Mouse (Mus musculus): ENCODE data around the gene Pofut1. TPM values are rescaled to one million over a fixed set of nuclear protein-coding genes. Genes with fewer than 3 reads are reported as not detected.

Gene Pofut1
- polyA plus RNA-seq, 1 experiment: 27.5 TPM

DNA sequence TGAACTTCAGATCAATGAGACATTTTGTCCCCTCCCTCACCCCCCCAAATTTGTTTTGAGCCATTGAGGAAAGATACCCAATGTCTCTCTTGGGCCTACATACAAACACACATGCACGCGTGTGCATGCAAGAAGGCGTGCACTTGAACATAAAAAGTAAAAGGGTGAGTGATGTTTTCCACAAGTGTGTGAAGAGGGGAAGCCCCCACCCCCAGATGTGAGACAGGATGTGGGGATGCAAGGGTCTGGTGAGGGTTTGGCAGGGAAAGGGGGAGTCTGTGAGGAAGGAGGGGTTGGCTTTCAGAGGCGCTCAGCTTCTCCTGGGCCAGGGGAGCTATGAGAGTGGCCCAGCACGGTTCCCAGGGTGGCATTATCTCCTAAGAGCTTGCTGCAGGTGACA lies 37.0 kb downstream of the Pofut1 start:
- no peak overlapping the region for H3K27ac ChIP-seq (ENCODE audit: insufficient read depth, low read depth, low read length)
- H3K4me3 ChIP-seq (ENCODE audit: insufficient read depth, low read length): no peak overlapping the region
- H3K4me1 ChIP-seq (ENCODE audit: control insufficient read depth, insufficient read depth, low read length): peaks cover 5% of the 10 kb centered on the region; the same call in 1 of the 2 replicates
- TF ChIP-seq POLR2A (IDR thresholded peaks at IDR 0.05; ENCODE audit: borderline replicate concordance, low read depth, low read length) (no peak), CTCF (IDR thresholded peaks at IDR 0.05; ENCODE audit: low read depth, low read length) (no peak)

DNA sequence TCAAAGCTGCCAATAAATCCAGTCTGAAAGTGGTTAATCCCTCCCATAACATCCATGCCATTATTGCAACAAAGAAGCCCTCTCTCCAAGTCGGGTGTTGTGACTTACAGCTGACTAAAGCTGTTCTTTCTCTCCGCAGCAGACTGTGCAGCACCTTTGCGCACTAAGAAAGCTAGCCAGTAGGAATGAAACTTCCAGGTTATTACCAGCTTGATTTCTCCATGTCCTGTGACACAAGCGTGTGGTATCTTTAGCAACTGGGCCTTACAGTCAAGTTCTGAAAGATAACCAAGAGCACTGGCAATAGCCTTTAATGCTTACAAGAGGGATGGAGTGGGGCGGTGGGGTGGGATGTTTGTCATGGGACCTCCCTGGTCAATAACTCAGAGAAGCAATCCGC lies 42.6 kb downstream of the Pofut1 start:
- no peak overlapping the region for H3K4me3 ChIP-seq (ENCODE audit: insufficient read depth, low read length)
- TF ChIP-seq POLR2A (IDR thresholded peaks at IDR 0.05; ENCODE audit: borderline replicate concordance, low read depth, low read length) (no peak), CTCF (IDR thresholded peaks at IDR 0.05; ENCODE audit: low read depth, low read length) (no peak)
- H3K27ac ChIP-seq (ENCODE audit: insufficient read depth, low read depth, low read length): no peak overlapping the region
- H3K4me1 ChIP-seq (ENCODE audit: control insufficient read depth, insufficient read depth, low read length): peaks cover 3% of the 10 kb centered on the region

DNA sequence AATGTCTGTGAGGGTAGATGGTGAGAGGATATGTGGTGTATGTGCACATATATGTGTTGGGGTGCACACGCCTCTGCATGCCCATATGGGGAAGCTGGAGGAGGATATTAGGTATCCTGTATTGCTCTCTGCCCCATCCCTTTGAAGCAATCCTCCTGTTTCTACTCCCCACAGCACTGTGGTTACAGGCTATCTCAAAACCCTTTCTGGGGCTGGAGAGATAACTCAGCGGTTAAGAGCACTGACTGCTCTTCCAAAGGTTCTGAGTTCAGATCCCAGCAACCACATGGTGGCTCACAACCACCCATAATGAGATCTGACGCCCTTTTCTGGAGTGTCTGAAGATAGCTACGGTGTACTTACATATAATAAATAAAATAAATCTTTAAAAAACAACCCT lies 45.2 kb downstream of the Pofut1 start:
- TF ChIP-seq CTCF (IDR thresholded peaks at IDR 0.05; ENCODE audit: low read depth, low read length): no peak
- no peak for TF ChIP-seq POLR2A (IDR thresholded peaks at IDR 0.05; ENCODE audit: borderline replicate concordance, low read depth, low read length)

DNA sequence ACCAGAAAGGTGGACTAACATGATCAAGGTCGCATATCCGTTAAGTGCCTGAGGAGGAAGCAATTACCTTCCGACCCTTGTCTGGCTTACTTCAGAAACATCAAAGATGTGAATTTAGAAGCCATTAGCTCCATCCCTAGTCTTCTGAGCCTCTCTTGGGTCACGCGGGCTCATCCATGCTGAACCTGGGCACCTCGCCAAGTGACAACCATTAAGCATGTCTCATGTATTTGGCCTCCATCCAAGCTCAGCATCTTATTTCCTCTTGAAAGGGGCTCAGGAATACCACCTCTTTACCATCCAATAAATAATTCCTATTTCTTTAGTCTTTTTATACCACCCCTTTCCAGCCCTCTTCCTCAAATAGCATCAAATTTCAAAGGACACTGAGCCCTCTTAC lies 46.5 kb downstream of the Pofut1 start:
- TF ChIP-seq CTCF (IDR thresholded peaks at IDR 0.05; ENCODE audit: low read depth, low read length): no peak
- Histone ChIP-seq H3K4me3 (ENCODE audit: insufficient read depth, low read length) (no peak overlapping the region), H3K27ac (ENCODE audit: insufficient read depth, low read depth, low read length) (no peak overlapping the region), H3K4me1 (ENCODE audit: control insufficient read depth, insufficient read depth, low read length) (peaks cover 12% of the 10 kb centered on the region)

More for the DNA sequence above, 45.2 kb downstream of the Pofut1 start:
- no peak overlapping the region for H3K27ac ChIP-seq (ENCODE audit: insufficient read depth, low read depth, low read length)
- no peak overlapping the region for H3K4me3 ChIP-seq (ENCODE audit: insufficient read depth, low read length)
- H3K4me1 ChIP-seq (ENCODE audit: control insufficient read depth, insufficient read depth, low read length): peaks cover 3% of the 10 kb centered on the region

DNA sequence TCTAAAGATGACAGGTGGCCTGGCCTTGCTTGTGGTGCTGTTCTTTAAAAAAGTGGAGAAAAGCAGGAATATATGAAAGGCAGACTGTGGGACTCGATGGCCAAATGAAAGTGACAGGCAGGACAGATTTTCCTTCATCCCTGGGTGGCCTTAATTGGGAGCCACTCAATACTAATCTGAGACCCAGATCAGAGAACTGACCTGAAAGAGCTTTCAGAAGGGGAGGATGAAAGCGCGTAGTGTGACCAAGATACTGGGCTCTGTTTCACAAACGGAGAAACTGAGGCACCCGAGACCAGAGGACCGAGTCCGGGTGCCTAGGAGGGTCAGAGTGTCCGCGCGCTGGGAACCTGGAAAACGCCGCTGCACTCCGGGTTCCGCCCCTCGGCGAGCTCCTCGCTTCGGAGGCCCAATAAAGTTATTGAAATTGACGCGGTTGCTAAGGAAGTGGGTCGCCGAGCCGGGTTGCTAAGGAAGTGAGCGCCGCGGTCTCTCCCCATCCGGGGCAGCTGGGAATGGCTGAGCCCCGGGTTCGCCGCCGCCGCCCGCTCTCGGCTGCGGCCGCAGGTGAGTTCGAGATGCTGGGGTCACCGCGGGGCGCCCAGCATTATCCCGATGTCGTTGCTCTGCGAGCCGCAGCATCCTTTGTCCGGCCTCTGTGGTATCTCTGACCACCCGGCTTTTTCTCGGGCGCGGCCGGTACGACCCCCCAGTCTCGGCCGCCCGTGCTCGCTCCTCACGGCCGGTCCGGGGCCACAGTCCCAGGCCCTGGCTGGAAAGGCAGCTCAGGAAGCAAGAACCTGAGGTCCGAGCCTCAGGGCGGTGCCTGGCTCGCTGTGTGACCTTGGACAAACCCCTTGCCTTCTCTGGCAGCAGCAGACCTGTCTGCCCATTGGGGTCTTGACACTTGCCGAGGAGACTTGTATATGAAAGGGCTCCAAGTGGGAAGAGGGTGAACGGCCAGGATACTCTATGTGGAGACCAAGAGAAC lies 49.9 kb downstream of the Pofut1 start, which contains the start of gene Kif3b:
Gene Kif3b, plus strand, starts transcription at position 476 of the 991 bp plus-strand sequence.
- no peak for TF ChIP-seq POLR2A (IDR thresholded peaks at IDR 0.05; ENCODE audit: borderline replicate concordance, low read depth, low read length)
- no peak for TF ChIP-seq CTCF (IDR thresholded peaks at IDR 0.05; ENCODE audit: low read depth, low read length)
- Histone ChIP-seq H3K4me1 (ENCODE audit: control insufficient read depth, insufficient read depth, low read length) (peaks cover 15% of the 10 kb centered on the region), H3K4me3 (ENCODE audit: insufficient read depth, low read length) (peak within 1 kb of the TSS; percentile 86), H3K27ac (ENCODE audit: insufficient read depth, low read depth, low read length) (peak within 1 kb of the TSS; percentile 27)

DNA sequence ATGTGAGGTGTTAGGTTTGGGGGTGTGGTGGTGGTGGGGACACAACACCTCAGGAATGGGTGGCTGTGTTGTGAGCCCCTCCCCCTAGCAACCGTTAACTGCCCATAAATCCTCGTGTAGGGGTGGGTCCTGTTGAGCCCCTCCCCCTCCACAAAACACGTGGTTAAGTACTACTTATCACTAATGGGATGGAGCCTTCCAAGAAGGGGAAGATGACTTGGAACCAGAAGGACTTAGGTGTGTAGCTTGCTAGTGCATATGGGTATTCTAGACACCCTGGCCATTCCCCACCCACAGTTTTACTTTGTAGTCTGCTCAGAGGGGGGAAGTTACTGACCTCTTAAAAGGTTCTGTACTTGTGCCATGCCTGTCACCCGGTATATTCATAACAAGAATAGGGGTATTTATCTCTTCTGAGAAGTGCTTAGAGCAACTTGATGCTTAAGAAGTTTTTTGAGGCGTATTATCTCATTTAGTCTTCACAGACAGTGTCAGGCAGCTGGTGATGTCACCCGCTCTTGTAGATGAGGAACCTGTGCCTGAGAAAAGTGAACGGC lies 51.0 kb downstream of the Pofut1 start:
- Histone ChIP-seq H3K4me1 (ENCODE audit: control insufficient read depth, insufficient read depth, low read length) (peaks cover 18% of the 10 kb centered on the region), H3K4me3 (ENCODE audit: insufficient read depth, low read length) (peak overlapping the region; percentile 86), H3K27ac (ENCODE audit: insufficient read depth, low read depth, low read length) (no peak overlapping the region)
- no peak for TF ChIP-seq POLR2A (IDR thresholded peaks at IDR 0.05; ENCODE audit: borderline replicate concordance, low read depth, low read length)
- TF ChIP-seq CTCF (IDR thresholded peaks at IDR 0.05; ENCODE audit: low read depth, low read length): no peak

DNA sequence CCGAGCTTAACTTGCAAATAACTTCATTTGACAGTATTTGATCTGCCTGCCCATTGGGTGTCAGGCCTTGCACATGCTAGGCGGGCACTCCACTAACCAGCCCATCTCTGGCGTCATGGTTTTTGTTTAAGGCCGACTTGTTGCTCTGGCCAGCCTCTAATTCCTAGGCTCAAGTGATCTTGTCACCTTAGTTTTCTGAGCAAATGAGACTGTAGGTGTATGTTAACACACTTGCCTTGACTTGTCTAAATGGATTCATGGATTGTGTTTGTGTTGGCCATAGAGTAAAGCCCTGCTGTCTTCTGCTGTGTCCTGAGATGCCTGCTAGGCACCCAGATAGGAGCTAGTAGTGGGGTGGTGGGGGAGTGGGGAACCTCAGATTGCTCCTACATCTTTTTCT lies 53.9 kb downstream of the Pofut1 start:
- Histone ChIP-seq H3K27ac (ENCODE audit: insufficient read depth, low read depth, low read length) (no peak overlapping the region), H3K4me3 (ENCODE audit: insufficient read depth, low read length) (no peak overlapping the region), H3K4me1 (ENCODE audit: control insufficient read depth, insufficient read depth, low read length) (peaks cover 37% of the 10 kb centered on the region)
- TF ChIP-seq CTCF (IDR thresholded peaks at IDR 0.05; ENCODE audit: low read depth, low read length): no peak
- TF ChIP-seq POLR2A (IDR thresholded peaks at IDR 0.05; ENCODE audit: borderline replicate concordance, low read depth, low read length): no peak

DNA sequence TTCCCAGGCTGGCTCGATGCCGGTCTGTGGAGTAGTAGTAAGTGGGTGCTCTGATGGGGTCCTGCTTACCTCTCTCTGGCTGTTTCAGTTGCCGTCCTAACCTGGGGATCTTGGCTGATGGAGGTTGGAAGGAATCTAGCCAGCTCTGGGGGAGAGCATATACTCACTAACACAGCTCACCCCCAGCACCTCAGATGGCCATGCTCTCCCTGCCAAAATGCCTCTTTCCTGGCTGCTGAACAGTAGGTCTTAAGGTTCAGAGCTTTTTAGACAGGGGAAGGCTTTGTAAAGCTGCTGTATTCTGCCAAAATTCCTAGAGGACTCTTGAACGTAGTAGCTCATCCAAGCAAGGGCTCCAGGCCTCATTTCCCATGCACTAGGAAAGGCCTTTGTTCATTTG lies 56.4 kb downstream of the Pofut1 start:
- Histone ChIP-seq H3K27ac (ENCODE audit: insufficient read depth, low read depth, low read length) (peak overlapping the region; percentile 91), H3K4me1 (ENCODE audit: control insufficient read depth, insufficient read depth, low read length) (peaks cover 29% of the 10 kb centered on the region), H3K4me3 (ENCODE audit: insufficient read depth, low read length) (no peak overlapping the region)
- TF ChIP-seq CTCF (IDR thresholded peaks at IDR 0.05; ENCODE audit: low read depth, low read length) (no peak), POLR2A (IDR thresholded peaks at IDR 0.05; ENCODE audit: borderline replicate concordance, low read depth, low read length) (no peak)

DNA sequence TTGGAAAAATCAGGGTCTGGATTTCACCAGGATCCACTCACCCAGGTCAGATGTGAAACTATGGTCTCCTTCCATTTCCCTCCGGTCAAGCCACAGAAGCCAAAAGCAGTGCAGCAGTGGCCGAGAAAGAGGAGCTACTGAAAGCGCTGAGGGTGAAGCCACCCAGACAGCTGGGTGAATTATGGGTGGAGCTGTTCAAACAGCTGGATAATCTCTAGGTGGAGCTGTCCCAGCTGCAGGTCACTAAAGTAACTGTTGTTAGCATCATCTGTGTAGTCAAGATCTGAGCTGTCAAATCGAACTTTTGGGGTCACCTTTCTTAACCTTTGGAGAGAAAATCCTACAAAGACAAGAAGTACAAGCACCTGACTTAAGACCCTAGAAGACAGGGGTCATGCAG lies 57.1 kb downstream of the Pofut1 start:
- peaks cover 25% of the 10 kb centered on the region for H3K4me1 ChIP-seq (ENCODE audit: control insufficient read depth, insufficient read depth, low read length)
- peak overlapping the region; percentile 91 for H3K27ac ChIP-seq (ENCODE audit: insufficient read depth, low read depth, low read length)
- TF ChIP-seq POLR2A (IDR thresholded peaks at IDR 0.05; ENCODE audit: borderline replicate concordance, low read depth, low read length) (no peak), CTCF (IDR thresholded peaks at IDR 0.05; ENCODE audit: low read depth, low read length) (no peak)
- H3K4me3 ChIP-seq (ENCODE audit: insufficient read depth, low read length): no peak overlapping the region

DNA sequence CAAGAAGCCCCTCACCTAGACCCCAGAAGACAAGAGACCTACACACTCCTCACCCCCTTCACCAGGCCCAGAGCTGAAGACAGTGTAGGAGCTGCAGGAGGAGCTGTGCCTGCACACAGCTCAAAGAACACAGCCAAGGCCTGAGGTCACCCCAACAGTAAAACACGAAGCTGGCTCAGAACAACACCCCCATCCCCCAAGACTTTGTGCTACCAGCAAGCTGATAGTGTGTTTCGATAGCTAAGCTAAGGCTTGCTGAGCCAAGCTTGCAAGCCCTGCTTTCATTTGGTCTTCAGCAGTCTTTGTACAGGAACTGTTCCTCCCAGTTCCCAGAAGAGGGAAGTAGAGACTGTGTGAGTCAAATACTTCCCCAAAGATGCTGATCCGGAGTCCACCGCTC lies 57.5 kb downstream of the Pofut1 start:
- H3K27ac ChIP-seq (ENCODE audit: insufficient read depth, low read depth, low read length): peak overlapping the region; percentile 91
- H3K4me1 ChIP-seq (ENCODE audit: control insufficient read depth, insufficient read depth, low read length): peaks cover 25% of the 10 kb centered on the region
- no peak overlapping the region for H3K4me3 ChIP-seq (ENCODE audit: insufficient read depth, low read length)
- TF ChIP-seq CTCF (IDR thresholded peaks at IDR 0.05; ENCODE audit: low read depth, low read length): no peak
- TF ChIP-seq POLR2A (IDR thresholded peaks at IDR 0.05; ENCODE audit: borderline replicate concordance, low read depth, low read length): no peak

Measured in bone marrow macrophage, adult 2 months (primary cell).